Mouse (Mus musculus): ENCODE data around the gene Gm11492. TPM values are rescaled to one million over a fixed set of nuclear protein-coding genes. Genes with fewer than 3 reads are reported as not detected.

The Gm11492 gene
- total and polyA plus RNA-seq, 3 experiments, result 0.05 TPM; not detected in 2

DNA sequence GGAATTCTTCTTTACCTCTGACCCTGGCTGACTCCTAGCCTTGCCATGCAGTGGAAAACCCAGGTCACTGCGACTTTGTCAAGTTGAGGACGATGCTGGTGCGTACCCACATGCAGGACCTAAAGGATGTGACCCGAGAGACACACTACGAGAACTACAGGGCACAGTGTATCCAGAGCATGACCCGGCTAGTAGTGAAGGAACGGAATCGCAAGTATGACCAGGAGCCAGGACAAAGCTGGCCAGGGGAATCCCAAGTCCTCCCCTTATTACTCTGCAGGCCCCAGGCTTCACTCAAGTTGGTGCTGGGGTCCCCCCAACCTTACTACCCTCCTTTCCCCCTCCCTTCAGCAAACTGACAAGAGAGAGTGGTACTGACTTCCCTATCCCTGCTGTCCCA is 23.2 kb downstream of the Gm11492 start:
- Histone ChIP-seq H3K36me3 (replicated peaks) (peaks cover 28% of the 10 kb centered on the region), H3K4me1 (ENCODE audit: insufficient read depth, low read depth, low read length) (peaks cover 40% of the 10 kb centered on the region), H3K9me3 (replicated peaks) (no peaks in the 10 kb centered on the region), H3K4me3 (ENCODE audit: low read depth, low read length) (no peak overlapping the region), H3K27me3 (ENCODE audit: insufficient read depth, low read length) (no peaks in the 10 kb centered on the region)
- ATAC-seq (ENCODE audit: extremely low read depth, insufficient number of reproducible peaks, low FRiP score, poor library complexity, severe bottlenecking), result no peak
- TF ChIP-seq CTCF (IDR thresholded peaks at IDR 0.05; ENCODE audit: low read depth, low read length) (no peak), POLR2AphosphoS5 (IDR thresholded peaks at IDR 0.05; ENCODE audit: insufficient replicate concordance, low read depth, low read length) (no peak), GATA2 (IDR thresholded peaks at IDR 0.05; ENCODE audit: borderline replicate concordance, low read depth, low read length) (no peak), GATA1 (IDR thresholded peaks at IDR 0.05; ENCODE audit: borderline replicate concordance, low read length) (no peak), TAL1 (conservative IDR thresholded peaks at IDR 0.05; ENCODE audit: low read depth, low read length) (no peak)
- DNase-seq (ENCODE audit: low spot score), result no peak

GRCm38 (mm10) chr11:87590841-87591525 is 24.5 kb downstream of the Gm11492 start:
- DNase-seq (ENCODE audit: low spot score) (no peak), ATAC-seq (ENCODE audit: extremely low read depth, insufficient number of reproducible peaks, low FRiP score, poor library complexity, severe bottlenecking) (no peak)
- Histone ChIP-seq H3K4me1 (ENCODE audit: insufficient read depth, low read depth, low read length) (peaks cover 53% of the 10 kb centered on the region), H3K27me3 (ENCODE audit: insufficient read depth, low read length) (no peaks in the 10 kb centered on the region), H3K4me3 (ENCODE audit: low read depth, low read length) (peak overlapping the region; percentile 73), H3K9me3 (replicated peaks) (no peaks in the 10 kb centered on the region), H3K36me3 (replicated peaks) (peaks cover 42% of the 10 kb centered on the region)
- TF ChIP-seq CTCF (IDR thresholded peaks at IDR 0.05; ENCODE audit: low read depth, low read length), result no peak
- TF ChIP-seq TAL1 (conservative IDR thresholded peaks at IDR 0.05; ENCODE audit: low read depth, low read length), result no peak
- TF ChIP-seq GATA2 (IDR thresholded peaks at IDR 0.05; ENCODE audit: borderline replicate concordance, low read depth, low read length), result no peak
- no peak for TF ChIP-seq POLR2AphosphoS5 (IDR thresholded peaks at IDR 0.05; ENCODE audit: insufficient replicate concordance, low read depth, low read length)
- TF ChIP-seq GATA1 (IDR thresholded peaks at IDR 0.05; ENCODE audit: borderline replicate concordance, low read length), result no peak

- H3K36me3 ChIP-seq (replicated peaks), result peaks cover 50% of the 10 kb centered on the region
- H3K4me3 ChIP-seq (ENCODE audit: low read depth, low read length), result peak within 1 kb of the TSS; percentile 73
- H3K9me3 ChIP-seq (replicated peaks), result no peaks in the 10 kb centered on the region
- peak; percentile 95 for ATAC-seq (ENCODE audit: extremely low read depth, insufficient number of reproducible peaks, low FRiP score, poor library complexity, severe bottlenecking)
- DNase-seq (ENCODE audit: low spot score), result peak; percentile 99
- peaks cover 60% of the 10 kb centered on the region for H3K4me1 ChIP-seq (ENCODE audit: insufficient read depth, low read depth, low read length)
- TF ChIP-seq TAL1 (conservative IDR thresholded peaks at IDR 0.05; ENCODE audit: low read depth, low read length), result no peak
- no peaks in the 10 kb centered on the region for H3K27me3 ChIP-seq (ENCODE audit: insufficient read depth, low read length)
These were observed 25.3 kb downstream of the Gm11492 start, which contains the start of gene Mtmr4 for GRCm38 (mm10) chr11:87591526-87592353. Gene Mtmr4 (plus strand): TSS chr11:87592162.

GRCm38 (mm10) chr11:87592354-87592695 is 25.9 kb downstream of the Gm11492 start:
- Histone ChIP-seq H3K36me3 (replicated peaks) (peaks cover 55% of the 10 kb centered on the region), H3K4me1 (ENCODE audit: insufficient read depth, low read depth, low read length) (peaks cover 64% of the 10 kb centered on the region), H3K27me3 (ENCODE audit: insufficient read depth, low read length) (no peaks in the 10 kb centered on the region), H3K4me3 (ENCODE audit: low read depth, low read length) (peak overlapping the region; percentile 73), H3K9me3 (replicated peaks) (no peaks in the 10 kb centered on the region)
- TF ChIP-seq GATA1 (IDR thresholded peaks at IDR 0.05; ENCODE audit: borderline replicate concordance, low read length), result no peak
- no peak for TF ChIP-seq GATA2 (IDR thresholded peaks at IDR 0.05; ENCODE audit: borderline replicate concordance, low read depth, low read length)
- no peak for TF ChIP-seq TAL1 (conservative IDR thresholded peaks at IDR 0.05; ENCODE audit: low read depth, low read length)
- no peak for TF ChIP-seq CTCF (IDR thresholded peaks at IDR 0.05; ENCODE audit: low read depth, low read length)
- TF ChIP-seq POLR2AphosphoS5 (IDR thresholded peaks at IDR 0.05; ENCODE audit: insufficient replicate concordance, low read depth, low read length), result no peak
- DNase-seq (ENCODE audit: low spot score), result no peak
- ATAC-seq (ENCODE audit: extremely low read depth, insufficient number of reproducible peaks, low FRiP score, poor library complexity, severe bottlenecking), result no peak

GRCm38 (mm10) chr11:87592713-87593598 is 26.5 kb downstream of the Gm11492 start:
- Histone ChIP-seq H3K36me3 (replicated peaks) (peaks cover 62% of the 10 kb centered on the region), H3K4me1 (ENCODE audit: insufficient read depth, low read depth, low read length) (peaks cover 64% of the 10 kb centered on the region), H3K27me3 (ENCODE audit: insufficient read depth, low read length) (no peaks in the 10 kb centered on the region), H3K9me3 (replicated peaks) (no peaks in the 10 kb centered on the region), H3K4me3 (ENCODE audit: low read depth, low read length) (peak overlapping the region; percentile 73)
- no peak for TF ChIP-seq CTCF (IDR thresholded peaks at IDR 0.05; ENCODE audit: low read depth, low read length)
- TF ChIP-seq GATA1 (IDR thresholded peaks at IDR 0.05; ENCODE audit: borderline replicate concordance, low read length), result no peak
- no peak for TF ChIP-seq GATA2 (IDR thresholded peaks at IDR 0.05; ENCODE audit: borderline replicate concordance, low read depth, low read length)
- no peak for TF ChIP-seq TAL1 (conservative IDR thresholded peaks at IDR 0.05; ENCODE audit: low read depth, low read length)
- TF ChIP-seq POLR2AphosphoS5 (IDR thresholded peaks at IDR 0.05; ENCODE audit: insufficient replicate concordance, low read depth, low read length), result no peak
- ATAC-seq (ENCODE audit: extremely low read depth, insufficient number of reproducible peaks, low FRiP score, poor library complexity, severe bottlenecking), result no peak
- no peak for DNase-seq (ENCODE audit: low spot score)

All from G1E (cell line).